Mouse (Mus musculus) midbrain, postnatal 0 days (tissue): Measurements from ENCODE around the gene Abcb4. TPM values are rescaled to one million over a fixed set of nuclear protein-coding genes. Genes with fewer than 3 reads are reported as not detected.
"Not testable (repeated sequence)": the region's sequence is repeated elsewhere in the genome, so short reads cannot be mapped to it uniquely, and the experiment has no call there.

ENCODE experiments used
- ATAC-seq: fragments of 200-750 bp; cut with Nextera tagmentation; 2 replicates; pipeline ENCODE4 v1.8.0; 2017; ENCODE audit warnings: moderate number of reproducible peaks, mild to moderate bottlenecking, moderate TSS enrichment, moderate library complexity; ENCODE audit not compliant: low FRiP score
- DNase-seq: peaks from one replicate; pipeline ENCODE4 v3.0.0-alpha.2; 2015; ENCODE audit warnings: low spot score
- H3K27ac ChIP-seq: fragments of 300-500 bp; sonication (generic); 2 replicates; pipeline ENCODE4 v1.5.1; 2014; ENCODE audit warnings: low read depth, mild to moderate bottlenecking, low read length, mixed read lengths
- H3K27me3 ChIP-seq: fragments of 300-500 bp; sonication (generic); 2 replicates; pipeline ENCODE4 v1.6.1; 2014; ENCODE audit warnings: low read length, control low read depth, mixed read lengths; ENCODE audit not compliant: insufficient read depth
- H3K36me3 ChIP-seq: fragments of 300-500 bp; sonication (generic); 2 replicates; pipeline ENCODE4 v1.6.1; 2014; ENCODE audit warnings: low read length, control low read depth, mixed read lengths; ENCODE audit not compliant: insufficient read depth
- H3K4me1 ChIP-seq: fragments of 300-500 bp; sonication (generic); 2 replicates; pipeline ENCODE4 v1.6.1; 2014; ENCODE audit warnings: mild to moderate bottlenecking, control low read depth, antibody characterized with exemption, low read length, mixed read lengths; ENCODE audit not compliant: insufficient read depth
- H3K4me2 ChIP-seq: fragments of 300-500 bp; sonication (generic); 2 replicates; pipeline ENCODE4 v1.6.1; 2014; ENCODE audit warnings: low read depth, mild to moderate bottlenecking, low read length, mixed read lengths; ENCODE audit not compliant: poor library complexity, severe bottlenecking
- H3K4me3 ChIP-seq: fragments of 300-500 bp; sonication (generic); 2 replicates; pipeline ENCODE4 v1.5.1; 2014; ENCODE audit warnings: low read depth, mild to moderate bottlenecking, low read length, moderate library complexity
- H3K9ac ChIP-seq: fragments of 300-500 bp; sonication (generic); replicated peaks from 2 replicates; pipeline ENCODE4 v1.6.1; 2014; ENCODE audit warnings: mild to moderate bottlenecking, low read length, moderate library complexity, mixed read lengths; ENCODE audit not compliant: poor library complexity, severe bottlenecking
- H3K9me3 ChIP-seq: fragments of 300-500 bp; sonication (generic); 2 replicates; pipeline ENCODE4 v1.6.1; 2016; ENCODE audit warnings: low read length, control low read depth
- CTCF ChIP-seq: IDR thresholded peaks from 2 replicates; pipeline ENCODE4 v1.5.1; 2016; ENCODE audit warnings: antibody characterized with exemption, mild to moderate bottlenecking
- WGBS: fragments of 180-500 bp; shearing (Covaris S2); extraction: QIAGEN DNeasy Blood & Tissue Kit; methylation state at CpG from one replicate; pipeline ENCODE4 v1.1.7; 2014; 5-methylcytosine and 5-hydroxymethylcytosine counted together
- polyA plus RNA-seq: library from polyadenylated mRNA; unstranded; fragments of >200 nt; fragmentation: Nextera tagmentation; extraction: Ambion mirVana; gene quantifications from 2 replicates; pipeline ENCODE4 v1.2.1, GENCODE M21; 2015
- total RNA-seq: library from RNA; depleted of rRNA; stranded (reverse); fragments of >200 nt; gene quantifications from 2 replicates; pipeline ENCODE4 v1.2.3, GENCODE M21; 2014

Abcb4 gene
- total and polyA plus RNA-seq, 2 experiments from 2014 or later: 1.2 to 1.5 TPM

GRCm38 (mm10) chr5:8863580-8864337 is 29.8 kb upstream of the Abcb4 start:
- Histone ChIP-seq H3K4me3 (no peak overlapping the region), H3K9ac (no peak overlapping the region), H3K4me1 (no peaks in the 10 kb centered on the region), H3K36me3 (no peaks in the 10 kb centered on the region), H3K4me2 (no peak overlapping the region), H3K9me3 (no peaks in the 10 kb centered on the region), H3K27ac (no peak overlapping the region), H3K27me3 (no peaks in the 10 kb centered on the region)
- DNase-seq (no peak), ATAC-seq (no peak)
- TF ChIP-seq CTCF: no peak
- WGBS: 44% methylated on average over 14 of the region's 14 CpGs

GRCm38 (mm10) chr5:8865630-8866029 is 27.9 kb upstream of the Abcb4 start:
- not testable (repeated sequence) for H3K9ac ChIP-seq

GRCm38 (mm10) chr5:8866366-8866765 is 27.2 kb upstream of the Abcb4 start:
- 92% methylated on average over 5 of the region's 5 CpGs for WGBS
- DNase-seq: no peak
- no peak for ATAC-seq
- H3K4me3 ChIP-seq: no peak overlapping the region
- no peak overlapping the region for H3K27ac ChIP-seq
- no peaks in the 10 kb centered on the region for H3K36me3 ChIP-seq
- H3K9me3 ChIP-seq: no peaks in the 10 kb centered on the region
- no peaks in the 10 kb centered on the region for H3K4me1 ChIP-seq
- H3K27me3 ChIP-seq: no peaks in the 10 kb centered on the region
- TF ChIP-seq CTCF: no peak
- H3K9ac ChIP-seq: no peak overlapping the region
- no peak overlapping the region for H3K4me2 ChIP-seq

More at GRCm38 (mm10) chr5:8865630-8866029, 27.9 kb upstream of the Abcb4 start:
- not testable (repeated sequence) for H3K4me3 ChIP-seq, ATAC-seq, H3K27ac ChIP-seq, H3K4me1 ChIP-seq, H3K9me3 ChIP-seq, DNase-seq, H3K4me2 ChIP-seq, H3K36me3 ChIP-seq, H3K27me3 ChIP-seq
- WGBS: 97% methylated on average over 11 of the region's 11 CpGs

GRCm38 (mm10) chr5:8868019-8868418 is 25.5 kb upstream of the Abcb4 start:
- Histone ChIP-seq H3K4me1 (no peaks in the 10 kb centered on the region), H3K4me3 (no peak overlapping the region), H3K9me3 (no peaks in the 10 kb centered on the region), H3K4me2 (no peak overlapping the region), H3K9ac (no peak overlapping the region), H3K27me3 (no peaks in the 10 kb centered on the region), H3K27ac (no peak overlapping the region), H3K36me3 (no peaks in the 10 kb centered on the region)
- ATAC-seq (no peak), DNase-seq (peak; percentile 22)
- 6% methylated on average over 1 of the region's 1 CpGs for WGBS
- TF ChIP-seq CTCF: peak; percentile 55

GRCm38 (mm10) chr5:8872979-8873915 is 20.3 kb upstream of the Abcb4 start:
- Histone ChIP-seq H3K27ac (no peak overlapping the region), H3K4me1 (no peaks in the 10 kb centered on the region), H3K9me3 (no peaks in the 10 kb centered on the region), H3K27me3 (no peaks in the 10 kb centered on the region), H3K36me3 (no peaks in the 10 kb centered on the region), H3K4me2 (no peak overlapping the region), H3K9ac (no peak overlapping the region), H3K4me3 (no peak overlapping the region)
- ATAC-seq (no peak), DNase-seq (no peak)
- 90% methylated on average over 6 of the region's 6 CpGs for WGBS
- TF ChIP-seq CTCF: no peak

GRCm38 (mm10) chr5:8877086-8877485 is 16.4 kb upstream of the Abcb4 start:
- no peaks in the 10 kb centered on the region for H3K4me1 ChIP-seq
- no peak overlapping the region for H3K4me2 ChIP-seq
- WGBS: 86% methylated on average over 2 of the region's 2 CpGs
- no peaks in the 10 kb centered on the region for H3K36me3 ChIP-seq
- no peaks in the 10 kb centered on the region for H3K9me3 ChIP-seq
- H3K4me3 ChIP-seq: no peak overlapping the region
- no peak overlapping the region for H3K27ac ChIP-seq
- no peak overlapping the region for H3K9ac ChIP-seq
- DNase-seq (no peak), ATAC-seq (no peak)
- TF ChIP-seq CTCF: no peak
- no peaks in the 10 kb centered on the region for H3K27me3 ChIP-seq
